Mouse (Mus musculus) myocyte (in vitro differentiated cells): ENCODE measurements around the gene Dab1. TPM values are rescaled to one million over a fixed set of nuclear protein-coding genes. Genes with fewer than 3 reads are reported as not detected.

Experiments
- H3K27me3 ChIP-seq: one replicate; pipeline ENCODE4 v1.6.1; 2011; ENCODE audit not compliant: control insufficient read depth, insufficient read depth, insufficient read length
- H3K36me3 ChIP-seq: one replicate; pipeline ENCODE4 v1.6.1; 2011; ENCODE audit not compliant: control insufficient read depth, insufficient read depth
- H3K4me2 ChIP-seq: one replicate; pipeline ENCODE4 v1.6.1; 2011; ENCODE audit warnings: low read depth, control low read depth
- H3K4me3 ChIP-seq: one replicate; pipeline ENCODE4 v1.5.1; 2011; ENCODE audit warnings: mild to moderate bottlenecking, control low read depth, moderate library complexity
- H3K79me2 ChIP-seq: one replicate; pipeline ENCODE4 v1.6.1; 2011; ENCODE audit not compliant: control insufficient read depth, insufficient read depth
- H3ac ChIP-seq: one replicate; pipeline ENCODE4 v1.6.1; 2011; ENCODE audit not compliant: control insufficient read depth, insufficient read length
- CEBPB ChIP-seq: IDR thresholded peaks from 2 replicates; pipeline ENCODE4 v1.6.1; 2011; ENCODE audit warnings: mild to moderate bottlenecking, moderate library complexity; ENCODE audit not compliant: poor library complexity, insufficient read depth, severe bottlenecking
- E2F4 ChIP-seq: IDR thresholded peaks from one replicate; pipeline ENCODE4 v1.6.1; 2011; ENCODE audit warnings: mild to moderate bottlenecking, control low read depth, moderate library complexity; ENCODE audit not compliant: insufficient read depth
- MAX ChIP-seq: IDR thresholded peaks from one replicate; pipeline ENCODE4 v1.6.1; 2011; ENCODE audit warnings: low read depth, mild to moderate bottlenecking, control low read depth
- MYOD1 ChIP-seq, 3 experiments: IDR thresholded peaks; one replicate each; pipeline ENCODE4 v1.6.1; 2011; ENCODE audit warnings: control low read depth in 2 of 3, low read depth in 2 of 3, mild to moderate bottlenecking in 2 of 3, moderate library complexity in 1 of 3; ENCODE audit not compliant: insufficient read length in 2 of 3, control insufficient read depth in 1 of 3
- MYOG ChIP-seq, 3 experiments: IDR thresholded peaks; one replicate each; pipeline ENCODE4 v1.6.1; 2011; ENCODE audit warnings: control low read depth in 2 of 3, low read depth in 2 of 3, mild to moderate bottlenecking in 2 of 3; ENCODE audit not compliant: insufficient read length in 2 of 3, control insufficient read depth in 1 of 3, insufficient read depth in 1 of 3
- POLR2A ChIP-seq: IDR thresholded peaks from one replicate; pipeline ENCODE4 v1.6.1; 2011; ENCODE audit warnings: low read depth, mild to moderate bottlenecking, control low read depth, moderate library complexity; ENCODE audit not compliant: insufficient read length
- POLR2AphosphoS2 ChIP-seq: IDR thresholded peaks from one replicate; pipeline ENCODE4 v1.6.1; 2011; ENCODE audit warnings: low read depth, control low read depth; ENCODE audit not compliant: insufficient read length
- REST ChIP-seq: IDR thresholded peaks from one replicate; pipeline ENCODE4 v1.6.1; 2011; ENCODE audit warnings: mild to moderate bottlenecking, control low read depth, moderate library complexity; ENCODE audit not compliant: insufficient read depth, insufficient read length
- SRF ChIP-seq: IDR thresholded peaks from one replicate; pipeline ENCODE4 v1.6.1; 2011; ENCODE audit warnings: low read depth; ENCODE audit not compliant: control insufficient read depth, insufficient read length
- TCF12 ChIP-seq: IDR thresholded peaks from one replicate; pipeline ENCODE4 v1.6.1; 2011; ENCODE audit warnings: mild to moderate bottlenecking, control low read depth; ENCODE audit not compliant: poor library complexity, insufficient read depth, severe bottlenecking
- TCF3 ChIP-seq: IDR thresholded peaks from one replicate; pipeline ENCODE4 v1.6.1; 2011; ENCODE audit warnings: low read depth, control low read depth; ENCODE audit not compliant: insufficient read length
- USF1 ChIP-seq: IDR thresholded peaks from one replicate; pipeline ENCODE4 v1.6.1; 2011; ENCODE audit warnings: low read depth, mild to moderate bottlenecking, control low read depth, moderate library complexity
- polyA plus RNA-seq: library from polyadenylated mRNA; unstranded; fragments of >200 nt; fragmentation: generic; extraction: Trizol; gene quantifications from one replicate; pipeline ENCODE4 v1.2.1, GENCODE M21; 2012; ENCODE audit warnings: missing spikeins

Dab1 gene
- polyA plus RNA-seq, 1 experiment, result not detected

GRCm38 (mm10) chr4:103781398-103781797, 162.2 kb downstream of the Dab1 start:
- H3K79me2 ChIP-seq, result no peaks in the 10 kb centered on the region
- H3K36me3 ChIP-seq, result no peaks in the 10 kb centered on the region
- TF ChIP-seq MAX (no peak), REST (no peak)
- H3K4me2 ChIP-seq, result no peak overlapping the region
- no peaks in the 10 kb centered on the region for H3K27me3 ChIP-seq
- no peak overlapping the region for H3K4me3 ChIP-seq
- H3ac ChIP-seq, result no peak overlapping the region

GRCm38 (mm10) chr4:103783561-103784247, 164.5 kb downstream of the Dab1 start:
- H3ac ChIP-seq, result no peak overlapping the region
- no peak overlapping the region for H3K4me3 ChIP-seq
- H3K79me2 ChIP-seq, result no peaks in the 10 kb centered on the region
- no peaks in the 10 kb centered on the region for H3K27me3 ChIP-seq
- TF ChIP-seq POLR2A (no peak), TCF12 (no peak), MYOD1 (IDR thresholded peaks at IDR 0.05; ENCODE audit: control insufficient read depth in 1 of 3, insufficient read length in 2 of 3, low read depth in 2 of 3) (no peak), POLR2AphosphoS2 (no peak), REST (no peak), TCF3 (no peak), USF1 (no peak), E2F4 (no peak), CEBPB (no peak), MYOG (IDR thresholded peaks at IDR 0.05; ENCODE audit: control insufficient read depth in 1 of 3, insufficient read depth in 1 of 3, insufficient read length in 2 of 3, low read depth in 2 of 3) (no peak), SRF (no peak), MAX (no peak)
- no peaks in the 10 kb centered on the region for H3K36me3 ChIP-seq
- H3K4me2 ChIP-seq, result no peak overlapping the region

- H3K36me3 ChIP-seq, result no peaks in the 10 kb centered on the region
- no peaks in the 10 kb centered on the region for H3K79me2 ChIP-seq
- TF ChIP-seq SRF, result no peak
- no peak for TF ChIP-seq CEBPB
- TF ChIP-seq MYOG (IDR thresholded peaks at IDR 0.05; ENCODE audit: control insufficient read depth in 1 of 3, insufficient read depth in 1 of 3, insufficient read length in 2 of 3, low read depth in 2 of 3), result no peak
- TF ChIP-seq TCF3, result no peak
- no peak for TF ChIP-seq REST
- TF ChIP-seq MYOD1 (IDR thresholded peaks at IDR 0.05; ENCODE audit: control insufficient read depth in 1 of 3, insufficient read length in 2 of 3, low read depth in 2 of 3), result no peak
- no peak for TF ChIP-seq USF1
- no peak for TF ChIP-seq E2F4
- TF ChIP-seq POLR2A, result no peak
- no peak for TF ChIP-seq MAX
- TF ChIP-seq TCF12, result no peak
- no peak for TF ChIP-seq POLR2AphosphoS2
- no peaks in the 10 kb centered on the region for H3K27me3 ChIP-seq
- H3ac ChIP-seq, result no peak overlapping the region
- no peak overlapping the region for H3K4me2 ChIP-seq
- H3K4me3 ChIP-seq, result no peak overlapping the region
Observed at GRCm38 (mm10) chr4:103793589-103794312, 174.6 kb downstream of the Dab1 start.

GRCm38 (mm10) chr4:103796416-103796815, 177.3 kb downstream of the Dab1 start:
- Histone ChIP-seq H3K4me2 (no peak overlapping the region), H3ac (no peak overlapping the region), H3K36me3 (no peaks in the 10 kb centered on the region), H3K4me3 (no peak overlapping the region), H3K27me3 (no peaks in the 10 kb centered on the region), H3K79me2 (no peaks in the 10 kb centered on the region)
- TF ChIP-seq REST, result no peak
- TF ChIP-seq MYOG (IDR thresholded peaks at IDR 0.05; ENCODE audit: control insufficient read depth in 1 of 3, insufficient read depth in 1 of 3, insufficient read length in 2 of 3, low read depth in 2 of 3), result no peak
- no peak for TF ChIP-seq CEBPB
- no peak for TF ChIP-seq SRF
- no peak for TF ChIP-seq TCF3

GRCm38 (mm10) chr4:103802439-103802838, 183.3 kb downstream of the Dab1 start:
- Histone ChIP-seq H3K4me2 (no peak overlapping the region), H3K79me2 (no peaks in the 10 kb centered on the region), H3K36me3 (no peaks in the 10 kb centered on the region), H3K4me3 (no peak overlapping the region), H3ac (no peak overlapping the region), H3K27me3 (no peaks in the 10 kb centered on the region)
- TF ChIP-seq E2F4, result no peak
